Mouse (Mus musculus): ENCODE measurements at regions not wholly inside any gene's neighbourhood (a gene's known extent, or its start where the extent isn't known, plus 50 kb on each side); places are given as distances from the start of the nearest gene placed in this dataset.

DNA sequence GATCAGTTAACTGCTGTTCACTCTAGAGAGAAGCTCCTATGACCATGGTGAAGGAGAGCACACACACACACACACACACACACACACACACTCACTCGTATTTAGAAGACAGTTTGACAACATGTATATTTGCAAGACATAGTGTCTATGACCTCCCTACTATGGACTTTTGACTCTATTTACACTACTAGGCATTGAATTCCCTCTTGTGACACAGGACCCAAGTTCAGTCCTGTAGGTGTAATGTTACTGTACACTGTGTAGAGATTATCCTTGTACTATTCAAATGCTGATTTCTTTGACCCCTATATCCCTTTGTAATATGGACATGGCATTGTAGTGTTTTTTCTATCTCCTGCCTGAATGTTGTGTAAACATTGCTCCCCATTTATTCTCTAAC lies 76.2 kb upstream of the Adcy1 start:
- TF ChIP-seq CTCF (IDR thresholded peaks at IDR 0.05; ENCODE audit: low read depth, low read length) (no peak), POLR2A (IDR thresholded peaks at IDR 0.05; ENCODE audit: extremely low read depth, insufficient read depth, low read length) (no peak)
